Mouse (Mus musculus): ENCODE data around the gene Zfp64.
"Not testable (repeated sequence)": the region's sequence is repeated elsewhere in the genome, so short reads cannot be mapped to it uniquely, and the experiment has no call there.

Zfp64 gene

DNA sequence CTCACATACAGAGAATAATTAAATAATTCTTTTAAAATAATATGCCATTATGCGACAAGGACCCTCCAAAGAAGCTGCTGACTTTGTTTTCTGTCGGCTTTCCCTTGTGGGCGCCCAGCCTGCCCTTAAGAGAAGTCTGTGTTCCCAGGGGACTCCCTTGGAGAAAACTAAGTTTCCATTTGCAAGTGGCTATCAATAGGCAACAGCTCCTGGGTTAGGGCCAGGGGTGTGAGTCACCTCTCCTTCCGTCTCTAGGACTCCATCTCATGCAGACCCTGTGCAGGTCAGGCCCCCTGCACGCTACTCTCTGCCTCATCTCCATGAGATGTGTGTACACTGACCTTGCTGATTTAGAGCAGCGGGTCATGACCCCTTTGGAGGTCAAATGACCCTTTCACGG, 57.5 kb downstream of the Zfp64 start:
- no peak for DNase-seq (ENCODE audit: extremely low read depth, low read depth)

DNA sequence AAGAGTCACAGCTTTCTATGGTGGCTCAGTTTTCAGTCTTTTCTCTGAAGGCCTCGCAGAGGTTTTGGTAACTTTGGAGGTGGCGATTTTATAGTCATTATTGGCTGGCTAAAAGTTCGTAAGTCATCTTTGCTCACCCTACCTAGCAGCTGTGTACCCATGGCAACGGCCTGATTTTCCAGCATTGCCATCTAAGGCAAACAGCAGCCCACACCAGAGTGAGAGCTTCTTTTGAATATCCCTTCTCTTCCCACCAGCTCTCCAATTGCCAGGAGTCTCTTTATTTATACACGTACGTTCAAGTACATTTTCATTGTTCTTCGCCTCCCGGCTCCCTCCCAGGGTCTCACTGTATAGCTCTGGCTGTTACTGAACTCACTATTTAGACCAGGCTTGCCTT, 59.9 kb downstream of the Zfp64 start:
- DNase-seq (ENCODE audit: extremely low read depth, low read depth): no peak

DNA sequence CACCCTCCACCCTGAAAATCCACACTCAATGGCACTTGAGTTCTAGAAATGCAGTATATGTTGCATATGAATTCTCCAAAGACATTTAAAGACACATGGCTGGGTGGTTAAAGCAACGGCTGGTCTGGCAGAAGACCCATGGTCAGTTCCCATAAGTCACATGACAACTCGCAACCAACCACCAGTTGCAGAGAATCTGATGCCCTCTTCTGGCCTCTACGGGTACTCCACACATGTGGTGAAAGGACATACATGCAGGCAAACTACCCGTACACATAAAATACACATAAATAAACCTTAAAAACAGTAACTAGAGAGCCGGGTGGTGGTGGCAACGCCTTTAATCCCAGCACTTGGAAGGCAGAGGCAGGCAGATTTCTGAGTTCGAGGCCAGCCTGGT, 60.6 kb downstream of the Zfp64 start:
- no peak for DNase-seq (ENCODE audit: extremely low read depth, low read depth)

DNA sequence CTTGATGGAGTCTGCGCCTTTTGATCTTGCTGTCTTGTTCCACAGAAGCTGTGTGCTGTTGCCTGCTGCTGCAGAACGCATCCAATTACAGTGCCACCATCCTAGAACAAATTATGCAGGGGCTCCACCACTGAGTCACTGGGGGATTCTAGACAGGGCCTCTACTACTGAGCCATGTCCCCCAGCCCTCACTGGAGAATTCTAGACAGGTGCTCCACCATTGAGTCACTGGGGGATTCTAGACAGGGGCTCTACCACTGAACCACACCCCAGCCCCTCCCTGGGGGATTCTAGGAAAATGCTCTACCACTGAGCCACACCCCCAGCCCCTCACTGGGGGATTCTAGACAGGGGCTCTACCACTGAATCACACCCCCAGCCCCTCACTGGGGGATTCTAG, 63.3 kb downstream of the Zfp64 start:
- DNase-seq (ENCODE audit: extremely low read depth, low read depth): no peak

DNA sequence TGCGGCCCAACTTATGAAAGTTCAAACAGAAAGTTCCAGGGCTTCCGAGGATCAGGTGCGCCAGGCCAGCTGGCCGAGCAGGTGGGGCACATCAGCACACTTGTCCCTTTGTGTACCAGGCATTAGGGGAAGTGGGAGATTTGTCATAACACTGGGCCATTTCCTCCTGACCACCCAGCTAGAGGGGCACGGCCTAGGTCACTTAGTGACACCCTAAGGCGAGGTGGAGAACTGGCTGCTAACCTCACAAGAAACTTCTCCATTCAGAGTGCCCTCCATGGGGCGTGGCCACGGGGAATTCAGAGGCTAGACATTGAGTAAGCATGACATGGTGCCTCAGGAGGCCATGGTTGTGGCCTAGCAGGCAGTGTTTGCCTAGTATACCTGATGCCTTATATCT, 70.7 kb downstream of the Zfp64 start:
- DNase-seq (ENCODE audit: extremely low read depth, low read depth): no peak

DNA sequence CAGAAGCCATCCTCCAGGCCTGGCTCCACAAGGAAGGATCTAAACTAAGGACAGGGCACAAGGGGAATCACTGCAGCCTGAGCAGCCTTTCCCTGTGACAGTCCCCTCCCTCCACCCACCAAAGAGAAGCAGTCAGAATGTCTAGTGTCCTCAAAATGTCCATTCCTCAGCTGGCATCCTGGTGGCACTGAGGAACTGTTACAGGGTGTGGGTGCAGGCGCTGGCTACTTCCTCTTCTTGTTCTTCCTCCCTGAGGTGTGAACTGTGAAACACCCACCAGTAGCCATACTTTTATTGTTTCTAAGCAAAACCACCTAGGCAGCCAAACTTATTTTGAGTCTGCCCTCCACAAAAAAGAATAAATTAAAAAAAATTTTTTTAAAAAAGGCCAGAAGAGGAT, 72.4 kb downstream of the Zfp64 start:
- DNase-seq (ENCODE audit: extremely low read depth, low read depth): no peak

DNA sequence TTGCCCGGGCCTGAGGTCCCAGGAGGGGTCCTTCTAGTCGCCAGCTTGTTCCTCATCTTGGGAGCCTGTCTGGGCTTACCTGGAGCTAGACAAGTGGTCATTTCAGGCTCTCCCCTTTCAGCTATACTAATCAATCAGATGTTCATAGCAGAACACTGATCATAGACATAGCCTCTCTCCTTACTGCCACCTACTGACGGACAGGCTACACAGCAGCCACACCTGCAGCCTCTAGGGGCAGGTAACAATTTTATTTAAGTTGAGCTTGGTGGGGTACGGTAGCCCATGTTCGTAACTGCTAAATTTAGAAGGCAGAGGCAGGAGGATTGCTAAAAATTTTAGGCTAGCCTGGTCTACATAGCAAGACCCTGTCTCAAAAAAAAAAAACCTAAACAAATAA, 73.5 kb downstream of the Zfp64 start:
- no peak for DNase-seq (ENCODE audit: extremely low read depth, low read depth)

DNA sequence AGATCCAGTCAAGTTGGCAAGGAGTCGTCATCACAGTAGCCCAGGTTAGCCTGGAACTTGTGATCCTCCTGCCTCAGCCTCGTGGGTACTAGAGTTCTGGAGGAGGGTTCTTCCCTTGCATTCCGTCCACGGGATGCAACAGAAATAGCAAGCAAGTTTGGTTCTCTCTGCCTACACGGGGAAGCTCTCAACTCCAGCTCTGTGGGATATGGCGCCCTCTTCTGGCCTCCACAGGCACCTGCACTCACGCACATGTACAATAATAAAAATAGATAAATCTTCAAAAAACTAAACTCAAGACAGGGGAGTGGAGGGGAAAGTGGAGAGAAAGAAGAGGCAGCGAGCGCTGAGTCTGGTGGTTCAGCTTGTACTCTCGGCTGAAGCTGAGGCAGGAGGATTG, 75.8 kb downstream of the Zfp64 start:
- no peak for DNase-seq (ENCODE audit: extremely low read depth, low read depth)

DNA sequence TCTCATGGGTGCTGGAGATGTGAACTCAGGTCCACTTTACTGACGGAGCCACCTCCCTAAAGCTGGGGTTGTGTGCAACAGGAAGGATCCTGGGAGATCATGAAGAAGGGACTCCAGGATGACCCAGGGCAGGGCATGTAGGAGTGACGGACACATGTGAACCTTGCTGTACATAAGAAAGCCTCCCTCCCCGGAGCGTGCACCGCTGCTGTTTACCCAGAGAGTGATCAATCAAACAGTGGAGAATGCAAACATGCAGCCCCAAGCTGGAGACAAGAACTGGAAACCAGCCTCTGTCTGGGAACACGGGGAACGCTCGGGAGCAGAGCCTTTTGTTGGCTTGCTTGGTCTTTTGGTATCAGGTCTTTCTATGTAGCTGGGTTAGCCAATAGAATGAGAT, 76.7 kb downstream of the Zfp64 start:
- no peak for DNase-seq (ENCODE audit: extremely low read depth, low read depth)

DNA sequence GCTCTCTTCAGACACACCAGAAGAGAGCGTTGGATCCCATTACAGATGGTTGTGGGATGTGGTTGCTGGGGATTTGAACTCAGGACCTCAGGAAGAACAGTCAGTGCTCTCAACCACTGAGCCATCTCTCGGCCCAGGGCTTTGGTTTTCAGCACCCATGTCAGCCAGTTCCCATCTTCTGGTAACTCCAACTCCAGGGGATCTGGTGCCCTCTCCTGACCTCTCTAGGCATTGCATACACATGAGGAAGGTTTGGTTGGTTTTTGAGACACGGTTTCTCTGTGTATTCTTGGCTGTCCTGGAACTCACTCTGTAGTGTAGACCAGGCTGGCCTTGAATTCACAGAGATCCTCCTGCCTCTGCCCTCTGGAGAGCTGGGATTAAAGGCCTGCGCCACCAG, 77.2 kb downstream of the Zfp64 start:
- DNase-seq (ENCODE audit: extremely low read depth, low read depth): no peak

DNA sequence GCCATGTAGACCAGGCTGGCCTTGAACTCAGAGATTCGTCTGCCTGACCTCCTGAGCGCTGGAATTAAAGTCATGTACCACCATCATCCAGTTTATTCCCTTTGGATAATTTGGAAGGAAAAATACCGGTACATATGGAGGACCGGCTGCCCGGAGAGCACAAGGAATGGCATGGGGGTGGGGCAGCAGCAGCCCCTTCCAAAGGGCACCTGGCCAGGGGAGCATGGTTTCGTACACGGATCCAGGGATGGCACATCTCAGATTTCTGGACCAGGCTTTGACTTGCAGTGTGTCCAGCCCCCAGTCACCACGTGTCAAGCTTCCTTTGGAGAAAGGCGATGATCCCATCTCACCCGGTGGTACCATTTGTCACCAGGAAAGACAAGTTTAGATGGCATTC, 78.8 kb downstream of the Zfp64 start:
- no peak for DNase-seq (ENCODE audit: extremely low read depth, low read depth)

DNA sequence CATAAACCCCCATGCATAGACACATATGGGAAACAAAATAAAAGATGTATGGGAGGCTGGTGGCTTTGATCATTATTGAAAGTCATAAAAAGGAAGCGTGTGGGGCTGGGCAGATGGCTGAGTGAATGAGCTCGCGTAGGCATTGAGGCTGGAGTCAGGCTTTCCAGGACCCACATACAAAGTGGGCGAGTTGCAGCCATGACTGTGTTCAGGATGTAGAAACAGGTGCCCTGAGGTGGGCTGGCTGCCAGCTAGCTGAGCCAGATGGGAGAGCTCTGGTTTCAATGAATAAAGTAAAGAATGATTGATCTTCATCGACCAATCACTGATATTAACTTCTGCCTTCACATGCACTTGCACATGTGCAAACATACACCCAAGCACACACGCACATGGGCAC, 80.9 kb downstream of the Zfp64 start:
- DNase-seq (ENCODE audit: extremely low read depth, low read depth): no peak

DNA sequence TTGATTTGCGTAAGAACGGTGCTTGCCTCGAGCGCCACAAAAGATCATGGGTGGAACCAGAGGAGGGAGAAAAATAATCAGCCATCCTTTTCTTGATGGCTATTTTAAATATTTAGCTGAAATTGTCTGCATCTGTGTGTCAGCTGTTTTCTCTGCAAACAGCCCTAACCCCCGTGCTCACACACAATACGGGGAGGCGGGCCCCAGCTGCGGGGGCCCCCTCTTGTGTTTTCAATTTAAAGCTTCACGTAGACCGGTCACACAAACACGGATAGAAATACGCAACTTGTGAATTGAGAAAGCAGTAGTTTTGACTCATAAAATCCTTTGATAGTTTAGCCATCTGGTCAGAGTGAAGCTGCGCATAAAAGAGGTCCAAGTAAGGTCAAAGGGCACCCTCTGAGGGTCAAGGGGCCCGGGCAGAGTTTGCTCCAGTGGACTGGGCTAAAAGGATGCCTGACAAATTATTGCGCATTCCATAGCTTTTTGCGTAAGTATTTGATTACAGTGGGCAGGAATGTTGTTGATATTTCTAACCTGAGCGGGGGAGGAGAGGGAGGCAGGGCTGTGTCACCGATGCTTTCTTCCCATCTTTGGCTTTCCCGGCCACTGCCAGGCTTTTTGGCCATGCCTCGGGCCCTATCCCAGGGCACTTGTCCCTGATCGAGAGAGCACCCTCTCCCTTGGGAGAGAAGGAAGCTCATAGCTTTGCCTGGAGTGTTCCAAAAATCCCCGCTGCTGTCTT, 83.4 kb downstream of the Zfp64 start:
- no peak for DNase-seq (ENCODE audit: extremely low read depth, low read depth)

DNA sequence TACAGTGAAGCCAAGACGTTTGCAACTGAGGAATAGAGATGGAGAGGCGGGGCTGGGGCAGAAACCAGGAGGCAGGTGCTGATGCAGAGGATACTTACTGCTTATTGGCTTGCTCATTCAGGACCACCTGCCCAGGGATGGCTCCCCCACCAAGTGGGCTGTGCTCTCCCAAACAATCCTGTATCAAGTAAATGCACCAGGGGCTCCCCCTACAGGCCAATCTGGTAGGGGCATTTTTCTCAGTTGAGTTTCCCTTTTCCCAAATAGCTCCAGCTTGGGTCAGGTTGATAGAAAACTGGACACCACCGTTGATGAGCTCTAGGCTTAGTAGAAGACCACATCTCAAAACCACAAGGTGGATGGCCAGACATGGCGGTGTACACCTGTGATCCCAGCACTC, 84.9 kb downstream of the Zfp64 start:
- DNase-seq (ENCODE audit: extremely low read depth, low read depth): no peak

DNA sequence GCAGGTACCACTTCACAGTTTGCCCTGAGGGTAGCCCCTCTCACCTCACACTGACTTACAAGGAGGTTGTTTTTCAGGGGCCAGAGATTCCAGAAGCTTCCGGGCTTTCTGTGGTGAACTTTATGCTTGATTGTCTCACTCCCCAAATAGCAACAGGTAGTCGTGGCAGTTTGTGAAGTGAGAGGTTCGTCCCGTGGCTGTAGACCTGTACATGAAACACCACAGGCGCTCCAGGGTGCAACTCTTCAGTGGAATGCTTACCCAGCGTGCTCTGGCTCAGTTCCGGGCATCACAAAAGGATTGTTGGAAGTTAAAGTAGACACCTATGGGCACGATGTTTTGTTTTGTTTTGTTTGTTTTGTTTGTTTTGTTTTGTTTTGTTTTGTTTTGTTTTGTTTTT, 88.4 kb downstream of the Zfp64 start:
- no peak for DNase-seq (ENCODE audit: extremely low read depth, low read depth)

DNA sequence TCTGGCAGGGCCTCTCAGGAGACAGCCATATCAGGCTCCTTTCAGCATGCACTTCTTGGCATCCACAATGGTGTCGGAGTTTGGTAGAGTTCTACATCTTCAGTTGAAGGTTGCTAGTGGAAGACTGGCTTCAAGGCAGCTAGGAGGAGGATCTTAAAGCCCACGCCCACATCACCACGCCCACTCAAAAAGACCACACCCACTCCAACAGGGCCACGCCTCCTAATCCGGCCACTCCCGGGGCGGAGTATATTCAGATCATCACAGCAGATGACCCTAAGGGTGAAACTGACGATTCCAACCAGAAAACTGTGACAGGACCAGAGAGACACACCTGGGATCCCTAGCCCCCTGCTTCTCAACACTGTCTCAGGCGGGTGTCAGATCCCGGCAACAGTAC, 89.0 kb downstream of the Zfp64 start:
- no peak for DNase-seq (ENCODE audit: extremely low read depth, low read depth)

DNA sequence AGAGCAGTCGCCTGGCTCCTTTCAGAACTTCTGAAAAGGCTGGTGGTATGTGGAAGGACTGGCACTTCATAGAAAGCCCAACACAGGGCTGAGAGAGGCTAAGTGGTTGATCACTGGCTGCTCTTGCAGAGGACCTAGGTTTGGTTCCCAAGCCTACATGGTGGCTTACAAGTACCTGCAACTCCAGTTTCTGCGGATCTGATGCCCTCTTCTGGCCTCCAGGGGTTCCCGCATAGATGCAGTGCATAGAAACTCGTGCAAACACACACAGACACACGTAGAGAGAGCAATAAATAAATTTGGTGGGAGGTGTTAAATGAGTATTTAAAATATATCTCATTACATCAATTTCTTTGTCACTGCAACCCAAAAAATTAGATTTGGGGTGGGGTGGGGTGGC, 90.5 kb downstream of the Zfp64 start:
- DNase-seq (ENCODE audit: extremely low read depth, low read depth): no peak

DNA sequence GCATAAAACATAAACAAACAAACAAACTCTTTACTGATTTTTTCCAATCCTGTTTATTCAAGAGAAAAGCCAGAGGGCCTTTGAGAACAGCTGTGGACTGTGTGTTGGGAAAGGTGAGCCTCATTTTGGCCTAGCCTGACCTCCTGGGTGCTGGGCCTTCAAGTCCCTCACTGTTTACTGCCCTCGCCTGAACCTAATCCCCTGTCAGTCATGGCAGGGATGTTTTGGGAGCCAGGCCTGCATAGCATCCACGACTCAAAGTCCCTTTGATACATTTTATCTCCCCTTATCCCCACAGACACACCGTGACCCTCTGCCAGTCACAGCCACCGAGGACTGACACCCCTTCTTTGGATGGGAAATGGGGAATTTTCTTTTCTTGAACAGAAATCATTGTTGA, 92.7 kb downstream of the Zfp64 start:
- DNase-seq (ENCODE audit: extremely low read depth, low read depth): no peak

DNA sequence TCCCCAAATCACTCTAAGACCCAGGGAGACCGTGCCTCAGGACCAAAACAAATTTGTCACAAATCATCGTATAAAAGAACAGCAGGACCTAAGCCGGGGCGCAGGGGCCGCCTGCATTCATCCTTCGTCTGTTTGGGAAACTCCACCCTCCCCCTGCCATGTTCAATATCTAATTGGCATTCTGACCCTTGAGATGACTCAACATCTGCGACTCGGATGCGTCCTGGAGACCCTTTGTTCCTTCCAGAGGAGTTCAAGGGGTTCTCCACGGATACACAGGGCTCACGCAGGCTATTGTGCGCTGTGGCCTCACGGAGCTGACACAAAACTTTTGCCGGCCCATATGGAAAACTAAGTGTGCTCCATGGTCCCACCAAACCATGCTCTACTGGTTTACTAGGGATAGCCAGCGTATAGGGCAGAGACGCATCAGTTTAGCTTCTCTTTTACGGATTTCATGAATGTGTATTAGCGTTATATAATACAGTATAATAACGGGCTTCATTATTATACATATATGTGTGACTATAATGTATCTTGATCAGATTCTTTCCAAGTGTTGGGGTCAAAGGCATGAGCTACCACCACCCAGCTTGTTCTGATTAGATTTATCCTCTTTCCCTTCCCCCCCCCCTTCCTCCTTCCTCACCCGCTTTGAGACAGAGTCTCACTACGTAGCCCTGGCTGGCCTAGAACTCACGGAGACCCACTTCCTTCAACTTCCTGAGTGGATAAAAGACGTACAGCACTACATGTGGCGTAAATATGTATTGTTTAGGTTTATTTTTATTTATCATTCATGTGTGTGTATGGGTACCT, 94.3 kb downstream of the Zfp64 start:
- DNase-seq (ENCODE audit: extremely low read depth, low read depth): no peak

DNA sequence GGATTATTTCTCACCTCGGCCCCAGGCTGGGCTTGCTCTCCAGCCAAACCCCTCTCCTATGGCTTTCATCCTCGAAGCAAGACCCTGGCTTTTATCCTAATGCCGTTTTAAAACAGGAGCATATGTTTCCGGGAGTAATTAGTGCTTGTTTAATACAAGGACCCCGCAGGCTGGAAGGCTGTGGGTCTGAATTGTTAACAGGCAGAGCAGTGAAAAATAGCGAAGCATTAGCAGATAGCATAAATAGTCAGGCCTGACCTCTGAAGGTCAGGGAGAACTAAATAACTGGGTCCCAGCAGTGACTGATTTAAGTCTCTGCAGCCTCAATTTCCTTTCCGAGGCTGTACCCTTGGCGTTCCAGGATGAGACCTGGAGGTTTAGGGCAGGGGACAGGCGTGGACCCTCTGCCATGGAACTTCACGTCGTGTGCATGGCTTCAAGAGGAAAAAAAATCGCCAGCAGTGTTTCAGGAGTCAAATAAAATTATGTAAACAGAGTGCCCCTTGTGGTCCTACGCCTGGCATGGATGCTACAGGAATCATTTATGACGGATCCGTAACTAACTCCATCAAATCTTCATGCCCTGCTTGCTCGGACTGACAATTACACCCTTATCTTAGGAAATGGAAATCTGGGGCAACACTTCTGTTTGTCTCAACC, 95.2 kb downstream of the Zfp64 start:
- DNase-seq (ENCODE audit: extremely low read depth, low read depth): no peak

DNA sequence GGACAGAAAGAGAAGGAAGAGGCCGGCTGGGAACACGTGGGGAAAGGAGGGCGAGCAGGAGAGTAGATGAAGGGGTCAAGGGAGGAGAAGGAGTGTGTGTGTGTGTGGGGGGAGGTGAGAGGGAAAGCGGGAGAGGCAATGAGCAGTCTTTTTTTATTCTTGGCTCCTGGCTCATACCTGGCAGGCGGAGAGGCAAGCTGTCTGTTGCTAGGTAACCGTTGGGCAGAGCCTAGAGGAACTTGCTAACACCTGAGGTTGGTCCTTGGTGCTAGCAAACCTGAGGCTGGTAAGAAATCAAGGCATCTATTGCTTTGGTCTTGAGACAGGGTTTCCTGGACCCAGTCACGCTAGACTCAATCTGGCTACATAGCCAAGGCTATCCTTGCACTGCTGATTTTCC, 98.7 kb downstream of the Zfp64 start:
- DNase-seq (ENCODE audit: extremely low read depth, low read depth): no peak

DNA sequence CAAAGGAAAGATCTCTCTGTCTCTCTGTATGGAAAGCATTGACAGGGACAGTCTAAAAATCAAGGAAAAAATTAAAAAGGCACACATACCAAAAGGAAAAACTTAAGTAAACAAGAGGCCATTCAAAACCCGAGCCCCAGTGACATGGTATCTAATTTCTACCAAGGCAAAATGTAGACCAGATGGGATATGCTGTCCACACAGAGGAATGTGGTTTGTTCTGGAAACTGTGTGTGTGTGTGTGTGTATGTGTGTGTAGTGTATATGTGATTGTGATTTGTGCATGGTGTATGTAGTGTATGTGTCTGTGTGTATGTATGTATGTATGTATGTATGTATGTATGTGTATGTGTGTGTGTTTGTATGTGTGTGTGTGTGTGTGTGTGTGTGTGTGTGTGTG, 100.6 kb downstream of the Zfp64 start:
- DNase-seq (ENCODE audit: extremely low read depth, low read depth): no peak

DNA sequence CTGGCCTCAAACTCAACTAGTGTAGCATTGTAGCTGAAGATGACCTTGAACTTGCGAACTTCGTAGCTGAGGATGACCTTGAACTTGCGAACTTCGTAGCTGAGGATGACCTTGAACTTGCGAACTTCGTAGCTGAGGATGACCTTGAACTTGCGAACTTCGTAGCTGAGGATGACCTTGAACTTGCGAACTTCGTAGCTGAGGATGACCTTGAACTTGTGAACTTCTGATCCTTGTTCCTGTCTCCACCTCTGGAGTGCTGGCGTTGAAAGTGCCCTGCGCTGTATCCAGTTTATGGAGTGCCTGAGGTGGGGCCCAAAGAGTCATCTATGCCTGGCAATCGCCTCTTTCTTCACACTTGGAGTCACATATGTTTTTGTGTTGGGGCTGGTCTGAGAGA, 101.5 kb downstream of the Zfp64 start:
- not testable (repeated sequence) for DNase-seq (ENCODE audit: extremely low read depth, low read depth)

Measured in MEL-GATA-1-ER (cell line).